Mouse (Mus musculus): Measurements from ENCODE around the gene Prr19. TPM values are rescaled to one million over a fixed set of nuclear protein-coding genes. Genes with fewer than 3 reads are reported as not detected.
A peak's percentile ranks its signal among the peaks of the same experiment; 100 is the strongest.
"Not testable (repeated sequence)": the region's sequence is repeated elsewhere in the genome, so short reads cannot be mapped to it uniquely, and the experiment has no call there.

The Prr19 gene
- total RNA-seq (2021), result not detected
- long read RNA-seq, experiment 1, result 0 reads
- long read RNA-seq, experiment 2, result 0 reads

DNA sequence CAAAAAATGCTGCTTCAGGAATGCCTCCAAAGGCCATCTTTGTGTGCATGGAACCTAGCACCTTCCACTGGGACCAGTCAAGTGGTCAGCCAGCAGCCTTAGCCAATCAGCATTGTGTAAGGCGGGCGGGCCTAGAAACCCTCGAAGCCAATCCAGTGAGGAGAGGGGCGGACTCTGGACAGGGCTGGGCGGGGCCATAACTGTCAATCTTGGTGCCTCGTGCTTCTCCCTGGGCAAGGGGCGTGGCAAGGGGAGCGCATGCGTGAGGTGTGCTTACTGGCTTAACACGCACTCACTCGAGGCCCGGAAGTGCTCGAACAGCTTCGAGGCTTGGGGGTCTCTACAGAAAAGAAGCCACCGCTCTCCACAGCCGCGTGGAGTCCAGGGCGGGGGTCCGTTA is at the start of gene Prr19:
TSS of gene Prr19 (plus strand) at position 349 of the 400 bp plus-strand sequence.
- DNase-seq (ENCODE audit: low spot score in 2 of 2), result no peak

DNA sequence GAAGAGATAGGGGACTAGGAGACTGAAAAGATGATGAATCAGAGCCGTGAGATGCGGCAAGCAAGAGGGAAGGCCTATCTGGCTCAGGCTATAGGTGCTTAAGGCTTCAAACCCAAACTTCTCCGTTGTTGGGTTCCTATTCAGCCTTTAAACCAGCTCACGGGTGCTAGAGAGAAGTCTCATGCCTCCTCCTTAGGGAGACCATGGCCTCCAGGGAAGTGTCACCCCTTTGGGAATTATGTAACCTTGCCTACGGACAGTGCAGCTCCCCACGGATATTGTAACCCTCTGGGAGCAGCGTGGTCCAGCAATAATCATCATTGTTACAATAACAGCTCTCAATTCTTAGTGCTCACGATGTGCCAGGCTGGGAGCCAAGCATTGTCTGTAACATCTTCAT is 49.4 kb upstream of the Prr19 start:
- DNase-seq (ENCODE audit: low spot score in 2 of 2), result no peak

DNA sequence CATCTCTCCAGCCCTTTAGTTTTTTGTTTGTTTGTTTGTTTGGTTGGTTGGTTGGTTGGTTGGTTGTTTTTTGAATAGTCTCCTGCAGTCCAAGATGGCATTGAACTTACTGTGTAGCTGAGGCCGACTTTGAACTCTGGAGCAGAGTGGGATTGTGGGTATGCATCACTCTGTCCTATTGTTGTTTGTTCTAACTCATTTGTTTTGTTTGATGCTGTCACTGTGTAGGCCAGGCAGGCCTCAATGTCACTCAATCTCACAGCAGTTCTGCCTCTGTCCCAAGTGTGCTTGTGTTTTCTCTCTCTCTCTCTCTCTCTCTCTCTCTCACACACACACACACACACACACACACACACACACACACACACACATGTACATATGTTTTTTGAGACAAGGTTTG is 39.3 kb upstream of the Prr19 start:
- no peak for DNase-seq (ENCODE audit: low spot score in 2 of 2)

DNA sequence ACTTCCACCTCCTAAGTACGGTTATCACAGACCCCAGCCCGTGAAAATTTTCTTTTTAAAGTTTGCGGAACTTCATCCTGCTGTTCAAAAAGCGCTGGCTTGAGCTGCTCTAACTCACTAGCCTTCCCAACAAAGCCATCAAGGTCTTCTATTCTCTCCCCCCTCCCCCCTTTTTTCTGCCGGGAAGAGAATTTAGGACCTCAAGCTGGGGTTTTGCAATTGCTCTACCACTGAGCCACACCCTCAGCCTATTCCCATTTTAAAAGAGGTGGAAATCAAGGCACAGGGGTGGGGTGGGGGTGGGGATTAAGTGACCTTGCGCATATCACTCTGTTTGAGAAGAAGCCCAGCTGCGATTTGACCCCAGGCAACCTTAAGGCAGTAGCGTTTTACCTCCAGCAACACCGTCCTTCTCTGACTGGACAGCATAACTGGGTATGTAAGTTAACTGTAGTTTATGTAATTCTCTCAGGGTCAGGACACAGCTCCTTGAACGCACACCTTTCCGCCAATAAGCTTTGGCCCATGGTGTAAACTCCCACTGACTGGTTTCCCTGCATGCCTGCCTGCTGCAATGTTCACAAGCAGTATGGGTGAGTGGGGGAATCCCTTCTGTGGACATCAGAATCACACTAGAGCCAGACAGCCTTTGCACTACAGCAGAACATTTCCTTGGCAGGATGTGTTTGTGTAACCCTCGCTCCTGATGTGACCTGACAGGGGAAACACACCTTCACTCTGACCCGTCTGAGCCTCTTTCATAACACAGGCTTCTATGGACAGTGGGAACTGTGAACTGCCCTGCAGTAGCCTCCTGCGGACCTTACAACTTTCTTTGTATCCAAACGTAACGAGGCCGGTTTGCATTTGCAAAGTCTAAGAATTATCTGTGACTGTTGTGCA is 37.0 kb upstream of the Prr19 start:
- DNase-seq (ENCODE audit: low spot score in 2 of 2), result no peak

- DNase-seq (ENCODE audit: low spot score in 2 of 2), result not testable (repeated sequence)
These were observed 35.5 kb upstream of the Prr19 start for GRCm38 (mm10) chr7:25265743-25266142.

GRCm38 (mm10) chr7:25266180-25266962 is 34.8 kb upstream of the Prr19 start:
- no peak for DNase-seq (ENCODE audit: low spot score in 2 of 2)

- DNase-seq (ENCODE audit: low spot score in 2 of 2), result peak in 1 of 2 experiments; percentile 100
These were observed 33.9 kb upstream of the Prr19 start, which contains the start of gene Cic for GRCm38 (mm10) chr7:25267301-25267750. TSS of gene Cic (plus strand) at chr7:25267704.

GRCm38 (mm10) chr7:25267751-25268463 is 33.3 kb upstream of the Prr19 start:
- DNase-seq (ENCODE audit: low spot score in 2 of 2), result peak; percentile 100

- DNase-seq (ENCODE audit: low spot score in 2 of 2), result no peak
These were observed 32.6 kb upstream of the Prr19 start for GRCm38 (mm10) chr7:25268588-25268987.

DNA sequence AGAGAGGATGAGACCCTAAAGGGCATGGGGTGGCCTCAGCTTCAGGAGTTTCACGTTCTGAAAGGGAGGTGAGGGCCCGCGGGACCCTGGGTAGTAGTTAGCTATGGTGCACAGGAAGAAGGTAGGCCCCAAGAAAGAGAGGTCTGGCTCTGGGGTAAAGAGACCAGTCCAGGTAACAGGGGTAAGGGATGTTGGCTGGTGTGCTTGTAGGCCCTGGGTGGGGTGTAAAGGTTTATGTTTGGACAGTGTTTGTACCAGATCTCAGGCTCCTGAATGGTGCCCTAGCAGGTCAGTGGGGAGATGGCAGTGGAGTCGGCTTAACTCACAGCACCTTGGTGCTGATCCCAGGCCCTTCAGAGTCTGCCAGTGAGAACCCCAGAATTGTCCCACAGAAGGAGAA is 32.2 kb upstream of the Prr19 start:
- no peak for DNase-seq (ENCODE audit: low spot score in 2 of 2)

DNA sequence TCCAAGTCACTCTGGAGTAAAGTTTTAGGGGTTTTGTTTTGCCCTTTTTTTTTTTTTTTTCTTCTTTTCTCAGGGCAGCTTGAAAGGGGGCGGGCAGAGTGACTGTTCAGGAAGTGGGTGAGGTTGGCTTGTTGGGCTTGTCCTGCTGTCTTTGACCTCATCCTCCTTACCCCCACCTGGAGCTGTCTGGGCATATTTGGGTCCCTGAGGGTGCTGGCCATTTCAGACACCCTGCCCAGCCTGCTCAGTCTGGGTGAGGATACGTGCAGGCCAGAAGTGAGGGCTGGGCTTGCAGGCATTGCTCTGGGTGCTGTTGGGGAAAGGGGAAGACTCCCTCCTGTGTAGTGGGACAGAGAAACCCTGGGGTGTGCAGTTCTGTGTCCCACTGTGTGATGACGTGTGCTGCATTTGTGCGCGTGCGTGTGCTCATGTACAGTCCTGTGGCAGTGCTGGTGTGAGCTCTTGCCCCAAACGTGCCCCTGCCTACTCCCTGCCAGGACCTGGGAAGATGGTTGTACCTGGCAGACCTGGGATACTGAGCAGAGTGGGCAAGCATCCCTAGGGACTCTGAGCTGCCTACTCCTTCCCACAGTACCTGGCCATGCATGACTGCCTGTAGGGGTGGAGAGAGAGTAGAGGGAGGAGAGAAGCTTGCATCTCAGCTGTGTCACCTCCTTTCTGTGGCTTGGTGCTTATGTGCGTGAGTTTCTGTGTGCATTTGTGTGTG is 31.5 kb upstream of the Prr19 start:
- no peak for DNase-seq (ENCODE audit: low spot score in 2 of 2)

DNA sequence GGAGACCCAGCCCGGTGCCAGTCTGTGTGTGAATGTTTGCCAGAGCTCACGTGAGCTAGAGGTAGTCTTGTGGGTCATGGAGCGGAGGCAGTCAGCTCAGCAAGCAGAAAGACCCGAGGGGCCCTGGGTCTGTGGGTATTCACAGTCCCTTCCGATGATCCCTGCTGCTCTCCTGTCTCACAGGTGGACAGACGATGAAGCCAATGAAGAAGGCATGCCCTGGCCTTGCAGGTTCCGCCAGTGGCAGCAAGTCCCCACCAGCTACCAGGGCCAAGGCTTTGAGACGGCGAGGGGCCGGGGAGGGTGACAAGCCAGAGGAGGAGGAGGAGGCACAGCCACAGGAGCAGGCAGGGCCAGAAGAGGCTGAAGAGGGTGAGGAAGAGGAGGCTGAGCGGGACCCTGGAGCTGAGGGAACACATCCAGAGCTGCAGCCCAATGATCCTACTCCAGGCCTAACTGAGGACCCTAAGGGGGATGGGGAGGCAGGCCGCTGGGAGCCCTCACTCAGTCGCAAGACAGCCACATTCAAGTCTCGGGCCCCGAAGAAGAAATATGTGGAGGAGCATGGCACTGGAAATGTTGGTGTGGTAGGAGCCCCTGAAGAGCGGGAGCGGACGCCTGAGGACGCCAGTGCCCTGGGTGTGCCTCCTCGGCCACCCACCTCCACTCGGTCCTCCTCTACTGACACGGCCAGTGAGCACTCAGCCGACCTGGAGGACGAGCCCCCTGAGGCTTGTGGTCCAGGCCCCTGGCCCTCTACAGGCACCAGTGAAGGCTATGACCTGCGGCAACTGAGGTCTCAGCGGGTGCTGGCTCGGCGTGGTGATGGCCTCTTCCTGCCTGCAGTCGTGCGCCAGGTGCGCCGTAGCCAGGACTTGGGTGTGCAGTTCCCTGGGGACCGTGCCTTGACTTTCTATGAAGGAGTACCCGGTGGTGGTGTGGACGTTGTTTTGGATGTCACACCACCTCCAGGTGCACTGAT is 30.3 kb upstream of the Prr19 start:
- no peak for DNase-seq (ENCODE audit: low spot score in 2 of 2)

DNA sequence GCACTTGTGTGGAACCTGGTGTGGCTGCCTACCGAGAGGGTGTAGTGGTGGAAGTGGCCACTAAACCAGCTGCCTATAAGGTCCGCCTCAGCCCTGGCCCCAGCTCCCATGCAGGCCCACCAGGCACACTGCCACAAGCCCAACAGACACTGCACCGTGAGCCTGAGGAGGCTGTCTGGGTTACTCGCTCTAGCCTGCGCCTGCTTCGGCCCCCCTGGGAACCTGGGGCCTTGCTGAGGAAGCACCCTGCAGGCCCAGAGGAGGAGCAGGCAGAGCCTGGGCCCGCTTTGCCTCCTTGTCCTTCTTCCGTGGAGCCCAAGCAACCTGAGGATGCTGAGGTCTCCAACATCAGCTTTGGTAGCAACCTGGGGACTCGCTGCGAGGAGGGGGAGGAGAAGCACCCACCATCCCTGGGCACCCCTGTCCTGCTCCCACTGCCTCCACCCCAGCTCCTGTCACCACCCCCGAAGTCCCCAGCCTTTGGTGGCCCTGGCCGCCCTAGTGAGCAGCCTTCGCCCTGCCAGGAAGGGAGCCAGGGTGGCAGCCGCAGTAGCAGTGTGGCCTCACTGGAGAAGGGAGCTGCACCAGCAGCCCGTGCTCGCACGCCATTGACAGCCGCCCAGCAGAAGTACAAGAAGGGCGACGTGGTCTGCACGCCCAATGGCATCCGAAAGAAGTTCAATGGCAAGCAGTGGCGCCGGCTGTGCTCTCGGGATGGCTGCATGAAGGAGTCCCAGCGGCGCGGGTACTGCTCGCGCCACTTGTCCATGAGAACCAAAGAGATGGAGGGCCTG is 29.4 kb upstream of the Prr19 start:
- no peak for DNase-seq (ENCODE audit: low spot score in 2 of 2)

- no peak for DNase-seq (ENCODE audit: low spot score in 2 of 2)
These were observed 28.6 kb upstream of the Prr19 start for GRCm38 (mm10) chr7:25272445-25273258.

GRCm38 (mm10) chr7:25273259-25274241 is 27.7 kb upstream of the Prr19 start:
- DNase-seq (ENCODE audit: low spot score in 2 of 2), result no peak

- no peak for DNase-seq (ENCODE audit: low spot score in 2 of 2)
These were observed 26.6 kb upstream of the Prr19 start for GRCm38 (mm10) chr7:25274571-25274970.

All from layer of hippocampus, postnatal 14 days (tissue).